Mouse (Mus musculus): Measurements from ENCODE around the gene Ndufv3.

Ndufv3 gene

GRCm38 (mm10) chr17:31556253-31556652 is 36.3 kb downstream of the Ndufv3 start:
- DNase-seq (ENCODE audit: low read depth, low spot score), result no peak

- DNase-seq (ENCODE audit: low read depth, low spot score), result no peak
These were observed 37.4 kb downstream of the Ndufv3 start for GRCm38 (mm10) chr17:31557124-31557880.

DNA sequence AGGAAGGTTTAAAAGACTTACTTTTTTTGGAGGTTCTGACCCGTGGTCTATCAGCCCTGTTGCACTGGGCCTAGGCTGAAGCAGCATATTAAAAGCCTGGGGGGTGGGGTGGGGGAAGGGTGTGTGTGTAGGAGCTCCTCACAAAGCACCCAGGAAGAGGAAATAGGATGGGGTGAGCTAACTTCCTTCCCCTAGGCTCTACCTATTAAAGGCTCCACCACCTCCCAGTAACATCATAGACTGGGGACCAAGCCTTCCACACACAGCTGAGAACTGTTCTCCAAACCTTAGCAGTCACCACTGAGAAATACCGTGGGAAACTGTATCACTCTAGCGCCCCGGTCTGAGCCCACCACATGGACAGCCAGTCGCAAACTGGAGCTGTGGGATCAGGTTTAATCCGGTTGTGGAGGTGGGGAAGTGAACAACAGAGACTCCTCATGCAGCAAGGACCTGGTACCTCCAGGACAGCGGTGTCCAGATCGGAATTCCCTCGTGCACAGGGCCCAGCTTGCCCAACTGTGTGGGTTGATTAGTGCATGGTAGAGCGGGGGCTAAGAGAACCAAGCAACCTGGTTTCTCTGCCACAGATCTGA is 38.1 kb downstream of the Ndufv3 start:
- DNase-seq (ENCODE audit: low read depth, low spot score), result peak; percentile 41

- no peak for DNase-seq (ENCODE audit: low read depth, low spot score)
These were observed 39.3 kb downstream of the Ndufv3 start for GRCm38 (mm10) chr17:31559021-31559789.

- peak; percentile 55 for DNase-seq (ENCODE audit: low read depth, low spot score)
These were observed 43.7 kb downstream of the Ndufv3 start for GRCm38 (mm10) chr17:31563632-31564014.

GRCm38 (mm10) chr17:31564015-31564857 is 44.3 kb downstream of the Ndufv3 start, which contains the start of gene Pknox1:
TSS of gene Pknox1 (plus strand) at chr17:31564734.
- DNase-seq (ENCODE audit: low read depth, low spot score), result peak; percentile 100

DNA sequence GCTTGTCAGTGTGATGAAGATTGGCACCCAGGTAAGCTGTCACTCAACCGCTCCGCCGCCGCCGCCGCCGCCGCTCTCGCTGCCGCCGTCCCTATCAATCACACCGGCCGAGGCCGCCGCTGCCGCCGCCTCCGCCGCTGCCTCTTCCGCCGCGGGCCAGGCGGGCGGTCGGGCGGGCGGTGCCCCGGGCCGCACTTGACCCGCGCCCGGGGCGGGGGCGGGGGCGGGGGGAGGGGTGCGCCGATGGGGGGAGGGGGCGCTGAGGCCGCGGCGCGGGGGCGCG is 44.9 kb downstream of the Ndufv3 start:
- DNase-seq (ENCODE audit: low read depth, low spot score), result no peak

GRCm38 (mm10) chr17:31565141-31566056 is 45.5 kb downstream of the Ndufv3 start:
- peak; percentile 87 for DNase-seq (ENCODE audit: low read depth, low spot score)

- no peak for DNase-seq (ENCODE audit: low read depth, low spot score)
These were observed 46.4 kb downstream of the Ndufv3 start for GRCm38 (mm10) chr17:31566276-31566675.

DNA sequence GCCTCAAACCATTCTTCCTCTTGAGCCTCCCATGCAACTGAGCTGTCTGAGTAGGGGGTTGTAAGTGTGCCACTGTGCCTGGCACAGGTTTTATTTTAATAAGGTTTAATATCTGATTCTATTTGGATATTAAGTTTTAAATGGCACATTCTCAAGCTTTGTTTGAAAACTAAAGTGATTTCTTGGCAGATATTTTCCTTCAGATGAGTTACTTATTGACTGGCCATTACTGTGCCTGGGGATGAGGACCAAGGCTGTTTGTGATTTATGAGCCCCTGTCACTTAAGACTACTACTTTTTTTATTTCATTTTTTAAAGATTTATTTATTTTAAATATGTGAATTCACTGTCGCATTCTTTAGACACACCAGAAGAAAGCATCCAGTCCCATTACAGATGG is 49.8 kb downstream of the Ndufv3 start:
- DNase-seq (ENCODE audit: low read depth, low spot score), result no peak

DNA sequence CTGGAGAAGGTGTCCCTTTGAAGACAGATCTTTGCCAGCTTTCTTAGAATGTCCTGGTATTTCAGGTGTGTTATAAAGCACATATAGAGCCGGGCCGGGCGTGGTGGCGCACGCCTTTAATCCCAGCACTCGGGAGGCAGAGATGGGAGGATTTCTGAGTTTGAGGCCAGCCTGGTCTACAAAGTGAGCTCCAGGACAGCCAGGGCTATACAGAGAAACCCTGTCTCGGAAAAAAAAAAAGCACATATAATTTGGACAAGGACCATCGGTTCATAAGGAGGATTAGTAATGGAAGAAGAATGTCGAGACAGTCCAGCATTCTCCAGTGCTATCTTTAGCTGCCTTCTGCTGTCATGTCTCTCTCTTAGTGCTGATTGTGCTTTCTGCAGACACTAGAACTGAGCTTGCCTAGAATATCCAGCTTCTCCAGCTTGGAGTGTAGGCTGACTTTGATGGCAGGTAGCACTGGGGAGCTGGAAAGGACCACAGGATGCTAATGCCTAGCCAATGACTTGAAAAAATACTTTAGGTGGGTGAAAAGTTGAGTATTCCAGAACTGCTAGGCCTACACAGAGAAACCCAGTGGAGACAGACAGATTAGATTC is 50.5 kb downstream of the Ndufv3 start:
- DNase-seq (ENCODE audit: low read depth, low spot score), result peak; percentile 42

GRCm38 (mm10) chr17:31571689-31572088 is 51.8 kb downstream of the Ndufv3 start:
- DNase-seq (ENCODE audit: low read depth, low spot score), result no peak

DNA sequence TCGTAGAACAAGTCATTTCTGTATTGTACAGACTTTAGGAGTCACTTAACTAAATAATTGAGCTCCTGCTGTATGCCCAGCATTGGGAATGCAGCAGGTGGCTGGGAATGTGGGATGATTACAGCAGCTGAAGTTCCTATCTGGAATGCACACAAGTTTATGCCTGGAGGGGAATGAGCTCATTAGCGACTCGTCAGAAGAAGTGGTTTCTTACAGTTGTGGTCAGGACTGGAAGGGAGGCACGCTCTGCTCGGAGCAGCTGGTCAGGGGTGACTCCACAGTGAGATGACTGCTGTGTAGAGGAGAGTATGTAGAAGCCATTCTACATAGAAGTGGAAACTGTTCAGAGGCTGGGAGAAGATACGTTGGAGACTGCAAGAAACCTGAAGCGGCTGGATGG is 54.7 kb downstream of the Ndufv3 start:
- no peak for DNase-seq (ENCODE audit: low read depth, low spot score)

DNA sequence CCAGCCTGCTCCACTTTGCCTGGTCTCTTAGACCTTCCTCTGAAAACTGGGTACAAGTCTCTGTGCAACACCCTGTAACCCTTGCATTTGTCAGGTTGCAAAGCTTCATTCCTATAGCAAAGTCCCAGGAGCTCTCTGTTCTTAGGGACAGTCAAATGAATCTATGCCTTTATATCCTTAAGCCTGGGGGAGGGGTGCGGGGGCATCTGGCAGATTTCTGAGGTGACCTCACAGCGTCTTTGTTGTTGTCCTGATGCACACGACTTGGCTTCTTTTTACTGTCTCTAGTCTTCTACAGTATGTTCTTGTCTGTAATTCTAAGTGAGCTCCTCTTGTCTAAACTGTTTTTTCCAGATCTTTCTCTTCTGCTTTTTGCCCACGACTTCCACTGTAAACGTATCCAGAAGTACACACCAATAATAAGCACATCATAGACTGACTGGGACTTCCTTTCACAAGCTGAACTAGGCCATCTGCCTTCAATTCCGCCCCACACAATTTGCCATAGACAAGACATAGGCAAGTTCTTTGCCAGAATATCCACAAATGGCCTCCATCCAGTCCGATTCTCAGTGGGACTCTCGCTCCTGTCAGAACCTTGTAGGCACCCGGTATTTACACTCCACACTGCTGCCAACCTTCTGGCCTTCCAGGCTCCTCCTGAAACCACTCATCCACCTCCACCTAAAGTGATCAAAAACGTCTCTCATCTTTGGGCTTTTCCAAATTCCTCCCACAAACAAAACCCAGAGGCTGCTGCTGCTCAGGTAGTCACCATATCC is 56.7 kb downstream of the Ndufv3 start:
- no peak for DNase-seq (ENCODE audit: low read depth, low spot score)

DNA sequence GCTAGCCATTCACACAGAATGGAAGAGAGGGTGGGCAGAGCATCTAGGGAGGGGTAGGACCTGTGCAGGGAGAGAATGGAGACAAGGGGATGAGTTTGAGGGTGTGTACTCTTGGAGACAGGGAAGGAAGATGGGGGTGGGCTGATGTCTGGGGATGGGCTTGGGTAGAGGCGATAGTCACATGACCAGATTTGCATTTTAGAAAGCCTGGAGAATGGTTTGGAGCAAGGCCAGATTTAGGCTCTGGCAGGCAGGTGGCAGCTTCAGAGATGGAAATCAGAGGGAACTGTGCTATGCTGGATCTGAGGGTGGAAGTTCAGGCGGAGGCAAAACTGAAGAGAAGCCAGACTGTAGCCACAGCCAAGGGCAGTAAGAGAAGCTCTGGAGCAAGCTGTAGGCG is 60.4 kb downstream of the Ndufv3 start:
- no peak for DNase-seq (ENCODE audit: low read depth, low spot score)

Data from CD4-positive helper T cell, adult 2 months (primary cell).